Mouse (Mus musculus) midbrain, embryonic 10.5 days (tissue): ENCODE measurements around the gene Smg7. TPM values are rescaled to one million over a fixed set of nuclear protein-coding genes. Genes with fewer than 3 reads are reported as not detected.
"Not testable (repeated sequence)": the region's sequence is repeated elsewhere in the genome, so short reads cannot be mapped to it uniquely, and the experiment has no call there.

Experiments used
- DNase-seq: peaks from one replicate; pipeline ENCODE4 v3.0.0-alpha.2; 2017; ENCODE audit warnings: low spot score
- H3K27ac ChIP-seq: fragments of 300-500 bp; sonication (generic); replicated peaks from 2 replicates; pipeline ENCODE4 v1.5.1; 2016; ENCODE audit warnings: mild to moderate bottlenecking
- H3K27me3 ChIP-seq: fragments of 300-500 bp; sonication (generic); 2 replicates; pipeline ENCODE4 v1.6.1; 2016; ENCODE audit warnings: low read depth, mild to moderate bottlenecking; ENCODE audit not compliant: poor library complexity, severe bottlenecking
- H3K36me3 ChIP-seq: fragments of 300-500 bp; sonication (generic); 2 replicates; pipeline ENCODE4 v1.6.1; 2016; ENCODE audit warnings: mild to moderate bottlenecking, moderate library complexity
- H3K4me1 ChIP-seq: fragments of 300-500 bp; sonication (generic); 2 replicates; pipeline ENCODE4 v1.6.1; 2016
- H3K4me3 ChIP-seq: fragments of 300-500 bp; sonication (generic); 2 replicates; pipeline ENCODE4 v1.5.1; 2016; ENCODE audit warnings: mild to moderate bottlenecking, moderate library complexity
- H3K9me3 ChIP-seq: fragments of 300-500 bp; sonication (generic); replicated peaks from 2 replicates; pipeline ENCODE4 v1.6.1; 2016; ENCODE audit warnings: mild to moderate bottlenecking
- WGBS: fragments of 180-500 bp; shearing (Covaris S2); methylation state at CpG from one replicate; pipeline ENCODE4 v1.1.7; 2016; 5-methylcytosine and 5-hydroxymethylcytosine counted together
- polyA plus RNA-seq: library from polyadenylated mRNA; unstranded; fragments of >200 nt; fragmentation: Nextera tagmentation; extraction: Ambion mirVana; gene quantifications from 2 replicates; pipeline ENCODE4 v1.2.1, GENCODE M21; 2016

Gene Smg7
- polyA plus RNA-seq, 1 experiment from 2014 or later, result 35.4 TPM

GRCm38 (mm10) chr1:152902665-152903516 lies 445 bp upstream of the Smg7 start:
- Histone ChIP-seq H3K36me3 (peaks cover 18% of the 10 kb centered on the region), H3K27ac (peak overlapping the region; percentile 99), H3K27me3 (no peaks in the 10 kb centered on the region), H3K9me3 (no peaks in the 10 kb centered on the region), H3K4me3 (peak overlapping the region; percentile 96), H3K4me1 (peaks cover 32% of the 10 kb centered on the region)
- WGBS, result under 1% methylated on average over 59 of the region's 69 CpGs
- peak; percentile 99 for DNase-seq

GRCm38 (mm10) chr1:152901419-152901764 lies 1.1 kb downstream of the Smg7 start:
- no peaks in the 10 kb centered on the region for H3K27me3 ChIP-seq
- peaks cover 31% of the 10 kb centered on the region for H3K36me3 ChIP-seq
- no peak for DNase-seq
- peak overlapping the region; percentile 99 for H3K27ac ChIP-seq
- H3K9me3 ChIP-seq, result no peaks in the 10 kb centered on the region
- peaks cover 32% of the 10 kb centered on the region for H3K4me1 ChIP-seq
- H3K4me3 ChIP-seq, result peak overlapping the region; percentile 96
- WGBS, result 5% methylated on average over 6 of the region's 6 CpGs

GRCm38 (mm10) chr1:152888086-152888485 lies 14.4 kb downstream of the Smg7 start:
- H3K4me1 ChIP-seq, H3K27me3 ChIP-seq, H3K4me3 ChIP-seq, H3K9me3 ChIP-seq, H3K27ac ChIP-seq, DNase-seq: not testable (repeated sequence)
- H3K36me3 ChIP-seq, result peaks cover 24% of the 10 kb centered on the region
- 93% methylated on average over 4 of the region's 5 CpGs for WGBS

GRCm38 (mm10) chr1:152871031-152871430 lies 31.4 kb downstream of the Smg7 start:
- WGBS, result 82% methylated on average over 3 of the region's 3 CpGs
- H3K4me3 ChIP-seq, result no peak overlapping the region
- no peak overlapping the region for H3K27ac ChIP-seq
- H3K9me3 ChIP-seq, result no peaks in the 10 kb centered on the region
- DNase-seq, result no peak
- no peaks in the 10 kb centered on the region for H3K27me3 ChIP-seq
- H3K36me3 ChIP-seq, result peaks cover 48% of the 10 kb centered on the region
- peaks cover 9% of the 10 kb centered on the region for H3K4me1 ChIP-seq

- DNase-seq, result no peak
- Histone ChIP-seq H3K9me3 (no peaks in the 10 kb centered on the region), H3K36me3 (peaks cover 52% of the 10 kb centered on the region)
Measured at GRCm38 (mm10) chr1:152869901-152870300, 32.5 kb downstream of the Smg7 start.

GRCm38 (mm10) chr1:152846856-152847255 lies 55.6 kb downstream of the Smg7 start:
- no peaks in the 10 kb centered on the region for H3K27me3 ChIP-seq
- H3K9me3 ChIP-seq, result no peaks in the 10 kb centered on the region
- H3K27ac ChIP-seq, result no peak overlapping the region
- peaks cover 98% of the 10 kb centered on the region for H3K36me3 ChIP-seq
- H3K4me3 ChIP-seq, result no peak overlapping the region
- H3K4me1 ChIP-seq, result no peaks in the 10 kb centered on the region
- WGBS, result 97% methylated on average over 2 of the region's 2 CpGs
- no peak for DNase-seq

More at GRCm38 (mm10) chr1:152869901-152870300, 32.5 kb downstream of the Smg7 start:
- Histone ChIP-seq H3K27ac (no peak overlapping the region), H3K4me1 (peaks cover 9% of the 10 kb centered on the region), H3K4me3 (no peak overlapping the region), H3K27me3 (no peaks in the 10 kb centered on the region)
- WGBS, result 94% methylated on average over 6 of the region's 6 CpGs

GRCm38 (mm10) chr1:152845211-152845730 lies 57.2 kb downstream of the Smg7 start:
- Histone ChIP-seq H3K9me3 (no peaks in the 10 kb centered on the region), H3K4me3 (no peak overlapping the region), H3K27me3 (no peaks in the 10 kb centered on the region), H3K4me1 (no peaks in the 10 kb centered on the region), H3K27ac (no peak overlapping the region), H3K36me3 (peaks cover 98% of the 10 kb centered on the region)
- no peak for DNase-seq
- 93% methylated on average over 3 of the region's 3 CpGs for WGBS

- H3K27ac ChIP-seq, result no peak overlapping the region
- no peak for DNase-seq
- H3K9me3 ChIP-seq, result no peaks in the 10 kb centered on the region
- WGBS, result 93% methylated on average over 1 of the region's 1 CpGs
- peaks cover 100% of the 10 kb centered on the region for H3K36me3 ChIP-seq
- no peak overlapping the region for H3K4me3 ChIP-seq
- no peaks in the 10 kb centered on the region for H3K27me3 ChIP-seq
- H3K4me1 ChIP-seq, result no peaks in the 10 kb centered on the region
Measured at GRCm38 (mm10) chr1:152844634-152845033, 57.8 kb downstream of the Smg7 start.

- H3K27me3 ChIP-seq, result no peaks in the 10 kb centered on the region
Measured at GRCm38 (mm10) chr1:152841057-152841456, 61.4 kb downstream of the Smg7 start.

GRCm38 (mm10) chr1:152840343-152840742 lies 62.1 kb downstream of the Smg7 start:
- WGBS, result 94% methylated on average over 3 of the region's 3 CpGs
- Histone ChIP-seq H3K4me1 (no peaks in the 10 kb centered on the region), H3K36me3 (peaks cover 98% of the 10 kb centered on the region), H3K9me3 (no peaks in the 10 kb centered on the region), H3K27ac (no peak overlapping the region), H3K27me3 (no peaks in the 10 kb centered on the region), H3K4me3 (no peak overlapping the region)
- DNase-seq, result no peak

More at GRCm38 (mm10) chr1:152841057-152841456, 61.4 kb downstream of the Smg7 start:
- Histone ChIP-seq H3K36me3 (peaks cover 98% of the 10 kb centered on the region), H3K4me1 (no peaks in the 10 kb centered on the region), H3K27ac (no peak overlapping the region), H3K4me3 (no peak overlapping the region), H3K9me3 (no peaks in the 10 kb centered on the region)
- no peak for DNase-seq
- 93% methylated on average over 2 of the region's 2 CpGs for WGBS

GRCm38 (mm10) chr1:152838841-152839240 lies 63.6 kb downstream of the Smg7 start:
- peaks cover 97% of the 10 kb centered on the region for H3K36me3 ChIP-seq
- no peak overlapping the region for H3K27ac ChIP-seq
- H3K4me1 ChIP-seq, result no peaks in the 10 kb centered on the region
- no peak for DNase-seq
- H3K9me3 ChIP-seq, result no peaks in the 10 kb centered on the region
- WGBS, result 93% methylated on average over 12 of the region's 12 CpGs
- H3K27me3 ChIP-seq, result no peaks in the 10 kb centered on the region
- H3K4me3 ChIP-seq, result no peak overlapping the region

- no peaks in the 10 kb centered on the region for H3K4me1 ChIP-seq
- no peak for DNase-seq
- H3K36me3 ChIP-seq, result peaks cover 94% of the 10 kb centered on the region
- no peak overlapping the region for H3K27ac ChIP-seq
- no peaks in the 10 kb centered on the region for H3K9me3 ChIP-seq
- 89% methylated on average over 11 of the region's 11 CpGs for WGBS
- no peaks in the 10 kb centered on the region for H3K27me3 ChIP-seq
- H3K4me3 ChIP-seq, result no peak overlapping the region
Measured at GRCm38 (mm10) chr1:152838026-152838702, 64.3 kb downstream of the Smg7 start.

GRCm38 (mm10) chr1:152835061-152835460 lies 67.4 kb downstream of the Smg7 start:
- Histone ChIP-seq H3K4me1 (no peaks in the 10 kb centered on the region), H3K36me3 (peaks cover 76% of the 10 kb centered on the region), H3K27me3 (no peaks in the 10 kb centered on the region), H3K9me3 (no peaks in the 10 kb centered on the region), H3K27ac (no peak overlapping the region), H3K4me3 (no peak overlapping the region)
- 96% methylated on average over 3 of the region's 3 CpGs for WGBS
- no peak for DNase-seq
